Mouse (Mus musculus): Measurements from ENCODE around the gene Gpr152. TPM values are rescaled to one million over a fixed set of nuclear protein-coding genes. Genes with fewer than 3 reads are reported as not detected.
A peak's percentile ranks its signal among the peaks of the same experiment; 100 is the strongest.

Gene Gpr152
- polyA plus RNA-seq, 1 experiment from 2014 or later: not detected

GRCm38 (mm10) chr19:4191528-4192250 lies 52.1 kb downstream of the Gpr152 start, which contains the start of gene Ppp1ca:
Gene Ppp1ca (plus strand): TSS chr19:4192065.
- peak within 1 kb of the TSS; percentile 88 for H3K27ac ChIP-seq (replicated peaks)
- WGBS: 9% methylated on average over 35 of the region's 47 CpGs
- H3K27me3 ChIP-seq: no peaks in the 10 kb centered on the region
- no peaks in the 10 kb centered on the region for H3K9me3 ChIP-seq
- peak; percentile 87 for ATAC-seq (replicated peaks)
- peak within 1 kb of the TSS; percentile 95 for H3K4me3 ChIP-seq
- peak within 1 kb of the TSS; percentile 87 for H3K4me2 ChIP-seq (replicated peaks)
- peaks cover 36% of the 10 kb centered on the region for H3K36me3 ChIP-seq
- peaks cover 38% of the 10 kb centered on the region for H3K4me1 ChIP-seq
- peak within 1 kb of the TSS; percentile 98 for H3K9ac ChIP-seq (replicated peaks)

- Histone ChIP-seq H3K9me3 (no peaks in the 10 kb centered on the region), H3K4me1 (peaks cover 38% of the 10 kb centered on the region), H3K27me3 (no peaks in the 10 kb centered on the region), H3K9ac (replicated peaks) (peak overlapping the region; percentile 98), H3K36me3 (peaks cover 41% of the 10 kb centered on the region), H3K4me2 (replicated peaks) (peak overlapping the region; percentile 87), H3K4me3 (peak overlapping the region; percentile 95), H3K27ac (replicated peaks) (peak overlapping the region; percentile 88)
- ATAC-seq (replicated peaks): peak; percentile 12
- WGBS: under 1% methylated on average over 51 of the region's 52 CpGs
Observed at GRCm38 (mm10) chr19:4192251-4192985, 52.8 kb downstream of the Gpr152 start.

GRCm38 (mm10) chr19:4193129-4193528 lies 53.5 kb downstream of the Gpr152 start:
- H3K4me3 ChIP-seq: peak overlapping the region; percentile 95
- no peak for ATAC-seq (replicated peaks)
- no peak overlapping the region for H3K27ac ChIP-seq (replicated peaks)
- no peaks in the 10 kb centered on the region for H3K9me3 ChIP-seq
- H3K4me2 ChIP-seq (replicated peaks): peak overlapping the region; percentile 87
- no peaks in the 10 kb centered on the region for H3K27me3 ChIP-seq
- H3K36me3 ChIP-seq: peaks cover 41% of the 10 kb centered on the region
- peaks cover 38% of the 10 kb centered on the region for H3K4me1 ChIP-seq
- H3K9ac ChIP-seq (replicated peaks): peak overlapping the region; percentile 98
- 57% methylated on average over 6 of the region's 6 CpGs for WGBS

- Histone ChIP-seq H3K36me3 (peaks cover 44% of the 10 kb centered on the region), H3K4me3 (no peak overlapping the region), H3K27me3 (no peaks in the 10 kb centered on the region), H3K4me2 (replicated peaks) (no peak overlapping the region), H3K27ac (replicated peaks) (0 out of 2 replicates have a peak overlapping the region, but pooled peaks have one; percentile 6), H3K9me3 (no peaks in the 10 kb centered on the region), H3K4me1 (peaks cover 38% of the 10 kb centered on the region), H3K9ac (replicated peaks) (no peak overlapping the region)
- 91% methylated on average over 8 of the region's 8 CpGs for WGBS
- ATAC-seq (replicated peaks): no peak
Observed at GRCm38 (mm10) chr19:4194021-4194724, 54.6 kb downstream of the Gpr152 start.

GRCm38 (mm10) chr19:4194776-4195650 lies 55.4 kb downstream of the Gpr152 start:
- peaks cover 38% of the 10 kb centered on the region for H3K4me1 ChIP-seq
- H3K4me2 ChIP-seq (replicated peaks): no peak overlapping the region
- H3K9me3 ChIP-seq: no peaks in the 10 kb centered on the region
- peak overlapping the region; percentile 49 for H3K27ac ChIP-seq (replicated peaks)
- H3K4me3 ChIP-seq: no peak overlapping the region
- H3K27me3 ChIP-seq: no peaks in the 10 kb centered on the region
- no peak for ATAC-seq (replicated peaks)
- peaks cover 44% of the 10 kb centered on the region for H3K36me3 ChIP-seq
- no peak overlapping the region for H3K9ac ChIP-seq (replicated peaks)
- 69% methylated on average over 12 of the region's 12 CpGs for WGBS

Other genes with a start within 250 kb of the Gpr152 start
- 11.9 and 13.3 TPM in 2 replicates for gene Tcirg1, start 232.7 kb upstream of the Gpr152 start, polyA plus RNA-seq (2015; fragmentation: Nextera tagmentation; extraction: Ambion mirVana)
- 195 and 201 TPM in 2 replicates for gene Ndufs8, start 227.0 kb upstream of the Gpr152 start, polyA plus RNA-seq (2015; fragmentation: Nextera tagmentation; extraction: Ambion mirVana)
- gene Aldh3b1, start 210.0 kb upstream of the Gpr152 start, polyA plus RNA-seq (2015; fragmentation: Nextera tagmentation; extraction: Ambion mirVana): 1.5 and 1.8 TPM in 2 replicates
- 6.6 and 6.9 TPM in 2 replicates for gene Unc93b1, start 204.6 kb upstream of the Gpr152 start, polyA plus RNA-seq (2015; fragmentation: Nextera tagmentation; extraction: Ambion mirVana)
- gene Aldh3b3, start 181.1 kb upstream of the Gpr152 start, polyA plus RNA-seq (2015; fragmentation: Nextera tagmentation; extraction: Ambion mirVana): not detected in 2 replicates
- gene Aldh3b2, start 167.5 kb upstream of the Gpr152 start, polyA plus RNA-seq (2015; fragmentation: Nextera tagmentation; extraction: Ambion mirVana): 0.22 and 0.28 TPM in 2 replicates
- gene Acy3, start 153.2 kb upstream of the Gpr152 start, polyA plus RNA-seq (2015; fragmentation: Nextera tagmentation; extraction: Ambion mirVana): 1.3 and 1.4 TPM in 2 replicates
- 0.13 TPM in 1 of 2 replicates, not detected in the other for gene Tbx10, start 147.0 kb upstream of the Gpr152 start, polyA plus RNA-seq (2015; fragmentation: Nextera tagmentation; extraction: Ambion mirVana)
- gene Nudt8, start 139.2 kb upstream of the Gpr152 start, polyA plus RNA-seq (2015; fragmentation: Nextera tagmentation; extraction: Ambion mirVana): 36.0 and 40.8 TPM in 2 replicates
- 6.8 and 7.6 TPM in 2 replicates for gene Gm49405, start 139.2 kb upstream of the Gpr152 start, polyA plus RNA-seq (2015; fragmentation: Nextera tagmentation; extraction: Ambion mirVana)
- gene Doc2g, start 136.5 kb upstream of the Gpr152 start, polyA plus RNA-seq (2015; fragmentation: Nextera tagmentation; extraction: Ambion mirVana): 9.0 and 11.1 TPM in 2 replicates
- 225 and 228 TPM in 2 replicates for gene Ndufv1, start 127.0 kb upstream of the Gpr152 start, polyA plus RNA-seq (2015; fragmentation: Nextera tagmentation; extraction: Ambion mirVana)
- gene Gstp1, start 101.8 kb upstream of the Gpr152 start, polyA plus RNA-seq (2015; fragmentation: Nextera tagmentation; extraction: Ambion mirVana): 421 and 426 TPM in 2 replicates
- 1.3 and 4.6 TPM in 2 replicates for gene Gstp2, start 93.8 kb upstream of the Gpr152 start, polyA plus RNA-seq (2015; fragmentation: Nextera tagmentation; extraction: Ambion mirVana)
- not detected in 2 replicates for gene Gstp3, start 80.2 kb upstream of the Gpr152 start, polyA plus RNA-seq (2015; fragmentation: Nextera tagmentation; extraction: Ambion mirVana)
- gene Cabp2, start 58.2 kb upstream of the Gpr152 start, polyA plus RNA-seq (2015; fragmentation: Nextera tagmentation; extraction: Ambion mirVana): not detected in 2 replicates
- 82.1 and 83.2 TPM in 2 replicates for gene Cdk2ap2, start 42.6 kb upstream of the Gpr152 start, polyA plus RNA-seq (2015; fragmentation: Nextera tagmentation; extraction: Ambion mirVana)
- gene Pitpnm1, start 39.8 kb upstream of the Gpr152 start, polyA plus RNA-seq (2015; fragmentation: Nextera tagmentation; extraction: Ambion mirVana): 40.7 and 47.2 TPM in 2 replicates
- gene Aip, start 13.9 kb upstream of the Gpr152 start, polyA plus RNA-seq (2015; fragmentation: Nextera tagmentation; extraction: Ambion mirVana): 90.1 and 92.5 TPM in 2 replicates
- gene Cabp4, start 4.2 kb downstream of the Gpr152 start, polyA plus RNA-seq (2015; fragmentation: Nextera tagmentation; extraction: Ambion mirVana): 0.10 and 0.15 TPM in 2 replicates
- gene Coro1b, start 8.8 kb downstream of the Gpr152 start, polyA plus RNA-seq (2015; fragmentation: Nextera tagmentation; extraction: Ambion mirVana): 144 and 145 TPM in 2 replicates
- gene Ptprcap, start 13.8 kb downstream of the Gpr152 start, polyA plus RNA-seq (2015; fragmentation: Nextera tagmentation; extraction: Ambion mirVana): 0.59 and 1.1 TPM in 2 replicates
- gene Rps6kb2, start 23.6 kb downstream of the Gpr152 start, polyA plus RNA-seq (2015; fragmentation: Nextera tagmentation; extraction: Ambion mirVana): 54.1 and 54.6 TPM in 2 replicates
- gene Carns1, start 35.7 kb downstream of the Gpr152 start, polyA plus RNA-seq (2015; fragmentation: Nextera tagmentation; extraction: Ambion mirVana): 3.4 and 4.2 TPM in 2 replicates
- gene Tbc1d10c, start 51.5 kb downstream of the Gpr152 start, polyA plus RNA-seq (2015; fragmentation: Nextera tagmentation; extraction: Ambion mirVana): 0.70 and 0.86 TPM in 2 replicates
- gene Ppp1ca, start 52.3 kb downstream of the Gpr152 start, polyA plus RNA-seq (2015; fragmentation: Nextera tagmentation; extraction: Ambion mirVana): 560 and 578 TPM in 2 replicates
- 22.6 and 25.2 TPM in 2 replicates for gene Rad9a, start 61.9 kb downstream of the Gpr152 start, polyA plus RNA-seq (2015; fragmentation: Nextera tagmentation; extraction: Ambion mirVana)
- 0.39 and 0.43 TPM in 2 replicates for gene Clcf1, start 74.5 kb downstream of the Gpr152 start, polyA plus RNA-seq (2015; fragmentation: Nextera tagmentation; extraction: Ambion mirVana)
- gene AC109138.7, start 74.6 kb downstream of the Gpr152 start, polyA plus RNA-seq (2015; fragmentation: Nextera tagmentation; extraction: Ambion mirVana): not detected in 2 replicates
- 17.2 and 18.1 TPM in 2 replicates for gene Pold4, start 92.1 kb downstream of the Gpr152 start, polyA plus RNA-seq (2015; fragmentation: Nextera tagmentation; extraction: Ambion mirVana)
- 5.2 and 6.7 TPM in 2 replicates for gene Ssh3, start 129.4 kb downstream of the Gpr152 start, polyA plus RNA-seq (2015; fragmentation: Nextera tagmentation; extraction: Ambion mirVana)
- gene Ankrd13d, start 143.3 kb downstream of the Gpr152 start, polyA plus RNA-seq (2015; fragmentation: Nextera tagmentation; extraction: Ambion mirVana): 25.1 and 26.2 TPM in 2 replicates
- gene Grk2, start 166.4 kb downstream of the Gpr152 start, polyA plus RNA-seq (2015; fragmentation: Nextera tagmentation; extraction: Ambion mirVana): 20.5 and 24.9 TPM in 2 replicates

All from forebrain, embryonic 15.5 days (tissue).